Comparison of ENCODE assay signal across 19 mouse cellular contexts in the genomic region with DNA sequence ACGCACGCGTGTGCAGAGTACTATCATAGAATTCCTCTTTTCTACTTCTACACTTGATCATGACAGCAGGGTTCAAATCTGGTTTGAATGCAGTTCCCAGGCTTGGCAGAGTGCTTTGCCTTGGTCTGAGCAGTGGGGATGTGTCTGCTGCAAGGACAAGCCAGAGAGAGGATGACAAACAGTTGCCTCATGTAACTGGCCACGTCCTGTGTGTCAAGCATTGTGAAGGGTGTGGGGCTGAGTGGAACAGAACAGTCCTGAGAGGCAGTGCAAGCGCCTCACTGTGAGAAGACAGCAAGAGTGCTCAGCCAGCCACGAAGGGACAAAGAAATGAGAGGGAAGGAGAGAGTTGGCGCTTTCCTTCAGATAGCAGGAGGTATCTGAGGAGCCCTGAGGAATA. TPM values are rescaled to one million over a fixed set of nuclear protein-coding genes. Genes with fewer than 3 reads are reported as not detected.
DNase-seq lines count a peak whose midpoint lies in the region; ATAC-seq and TF ChIP-seq lines count a peak whose summit lies in the region.
"Had no signal": no experiment of that assay in that cellular context is flagged by ENCODE, and none has a peak within 500 bp of the region (broad histone marks: within the 10 kb centered on the region; RNA-seq: fewer than 3 reads in every experiment).

No protein-coding gene starts in this region.

- H3K9ac ChIP-seq in lung, embryonic 14.5 days: no peak overlapping the region
- H3K9ac ChIP-seq: heart, embryonic 13.5 days; hindbrain, embryonic 15.5 days; limb, embryonic 15.5 days; liver, embryonic 13.5 days; midbrain, embryonic 15.5 days had no signal

- H3K9me3 ChIP-seq in lung, embryonic 14.5 days (ENCODE audit: low read depth, low read length): no peaks in the 10 kb centered on the region
- no peaks in the 10 kb centered on the region for H3K9me3 ChIP-seq in limb, embryonic 10.5 days (replicated peaks)
- H3K9me3 ChIP-seq: heart, embryonic 13.5 days; hindbrain, embryonic 15.5 days; limb, embryonic 15.5 days; liver, embryonic 13.5 days; midbrain, embryonic 15.5 days had no signal

- H3K4me2 ChIP-seq in lung, embryonic 14.5 days: no peak overlapping the region
- no peak overlapping the region for H3K4me2 ChIP-seq in myocyte (ENCODE audit: low read depth)
- H3K4me2 ChIP-seq: heart, embryonic 13.5 days; hindbrain, embryonic 15.5 days; limb, embryonic 15.5 days; liver, embryonic 13.5 days; midbrain, embryonic 15.5 days had no signal

- H3K4me1 ChIP-seq in lung, embryonic 14.5 days (ENCODE audit: insufficient read depth): no peaks in the 10 kb centered on the region; the same call in 1 of the 2 replicates
- no peaks in the 10 kb centered on the region for H3K4me1 ChIP-seq in lung, adult 2 months (ENCODE audit: control insufficient read depth, insufficient read depth, low read length)
- H3K4me1 ChIP-seq in limb, embryonic 10.5 days: peaks cover 27% of the 10 kb centered on the region
- H3K4me1 ChIP-seq: hindbrain, embryonic 15.5 days; liver, embryonic 13.5 days had no signal

- H3ac ChIP-seq in myocyte (ENCODE audit: control insufficient read depth, insufficient read length): no peak overlapping the region

- no peak for TF ChIP-seq POLR2A in lung, adult 2 months (IDR thresholded peaks at IDR 0.05; ENCODE audit: borderline replicate concordance, extremely low read depth, low read depth, low read length)
- TF ChIP-seq POLR2A in myocyte (IDR thresholded peaks at IDR 0.05; ENCODE audit: insufficient read length, low read depth): no peak

- DNase-seq in lung, embryonic 14.5 days: peak; percentile 53
- DNase-seq in lung, adult 2 months: no peak
- DNase-seq in limb, embryonic 10.5 days (ENCODE audit: low spot score): no peak
- peak; percentile 41 for DNase-seq in lung, postnatal 10 days
- DNase-seq in spleen, postnatal 4 days (ENCODE audit: low spot score in 2 of 2): no peak
- DNase-seq: cerebellum, adult 11 months; liver, embryonic 13.5 days; right cerebral cortex, postnatal 25 days; thymus, adult 18-20 months; thymus, postnatal 25 days had no signal

- peak; percentile 65 for ATAC-seq in lung, embryonic 14.5 days (ENCODE audit: insufficient read depth)
- no peak for ATAC-seq in CD4-positive, CD25-positive, alpha-beta regulatory T cell, adult 4 months
- ATAC-seq: forebrain, embryonic 16.5 days; midbrain, embryonic 15.5 days had no signal

- H3K4me3 ChIP-seq in lung, embryonic 14.5 days (ENCODE audit: low read depth, low read length): no peak overlapping the region
- no peak overlapping the region for H3K4me3 ChIP-seq in lung, adult 2 months (replicated peaks; ENCODE audit: extremely low read depth, low read depth, low read length)
- no peak overlapping the region for H3K4me3 ChIP-seq in limb, embryonic 10.5 days
- H3K4me3 ChIP-seq in myocyte: no peak overlapping the region
- H3K4me3 ChIP-seq: heart, embryonic 13.5 days; hindbrain, embryonic 15.5 days; limb, embryonic 15.5 days; liver, embryonic 13.5 days; midbrain, embryonic 15.5 days had no signal

- no peak overlapping the region for H3K27ac ChIP-seq in lung, embryonic 14.5 days (ENCODE audit: low read depth)
- peak overlapping the region; percentile 14 for H3K27ac ChIP-seq in limb, embryonic 10.5 days
- H3K27ac ChIP-seq: heart, embryonic 13.5 days; hindbrain, embryonic 15.5 days; liver, embryonic 13.5 days; midbrain, embryonic 15.5 days; stomach, postnatal 0 days had no signal

- no peaks in the 10 kb centered on the region for H3K27me3 ChIP-seq in lung, embryonic 14.5 days (ENCODE audit: insufficient read depth, low read length)
- H3K27me3 ChIP-seq in limb, embryonic 10.5 days (ENCODE audit: low read depth, poor library complexity, severe bottlenecking): 0 out of 2 replicates have a peak, but pooled peaks cover 6% of the 10 kb centered on the region
- H3K27me3 ChIP-seq in myocyte (ENCODE audit: control insufficient read depth, insufficient read depth, insufficient read length): no peaks in the 10 kb centered on the region
- H3K27me3 ChIP-seq: hindbrain, embryonic 15.5 days; limb, embryonic 15.5 days; liver, embryonic 13.5 days; midbrain, embryonic 15.5 days had no signal

- no peaks in the 10 kb centered on the region for H3K79me2 ChIP-seq in myocyte (ENCODE audit: control insufficient read depth, insufficient read depth)

- TF ChIP-seq CTCF in lung, embryonic 14.5 days (IDR thresholded peaks at IDR 0.05; ENCODE audit: low read depth): no peak
- no peak for TF ChIP-seq CTCF in lung, adult 2 months (IDR thresholded peaks at IDR 0.05; ENCODE audit: insufficient read depth, low read length)

- WGBS in lung, embryonic 14.5 days: 73% methylated on average over 7 of the region's 7 CpGs
- WGBS in lung, adult 2 months: 75% methylated on average over 7 of the region's 7 CpGs
- 85% methylated on average over 7 of the region's 7 CpGs for WGBS in limb, embryonic 10.5 days

- no peaks in the 10 kb centered on the region; the same call in 1 of the 2 replicates for H3K36me3 ChIP-seq in lung, embryonic 14.5 days (ENCODE audit: insufficient read depth)
- no peaks in the 10 kb centered on the region for H3K36me3 ChIP-seq in limb, embryonic 10.5 days
- H3K36me3 ChIP-seq in myocyte (ENCODE audit: control insufficient read depth, insufficient read depth): peaks cover 3% of the 10 kb centered on the region
- H3K36me3 ChIP-seq: G1E; heart, embryonic 13.5 days; hindbrain, embryonic 15.5 days; limb, embryonic 15.5 days; liver, embryonic 13.5 days; midbrain, embryonic 15.5 days had no signal

TF ChIP-seq in myocyte, 11 proteins besides CTCF, POLR2A, EP300 and RAD21:
- TF ChIP-seq REST (IDR thresholded peaks at IDR 0.05; ENCODE audit: insufficient read depth, insufficient read length) (no peak), POLR2AphosphoS2 (IDR thresholded peaks at IDR 0.05; ENCODE audit: insufficient read length, low read depth) (no peak), CEBPB (IDR thresholded peaks at IDR 0.05; ENCODE audit: insufficient read depth, poor library complexity, severe bottlenecking) (0 out of 2 replicates have a peak, but pooled peaks have one; percentile 32), TCF12 (IDR thresholded peaks at IDR 0.05; ENCODE audit: insufficient read depth, poor library complexity, severe bottlenecking) (no peak), USF1 (IDR thresholded peaks at IDR 0.05; ENCODE audit: low read depth) (no peak)
TF ChIP-seq in myocyte: peak in this region for 1.

RNA-seq across cellular contexts. Expression of a gene that starts 37.9 kb away (rescaled TPM):
- polyA plus RNA-seq in lung, embryonic 14.5 days (2014; fragmentation: Nextera tagmentation; extraction: Ambion mirVana): 4.4 and 4.9 TPM in 2 replicates
- polyA plus RNA-seq in lung, adult 2 months (2012; rRNA removed): 7.8 and 10.8 TPM in 2 replicates
- 1.0 and 1.4 TPM in 2 replicates for polyA plus RNA-seq in limb, embryonic 10.5 days (2016; fragmentation: Nextera tagmentation; extraction: Ambion mirVana)
- 3.1 TPM for polyA plus RNA-seq in myocyte (2012; fragmentation: generic; extraction: Trizol)
- polyA plus RNA-seq in CD4-positive, CD25-positive, alpha-beta regulatory T cell, adult 4 months (2017; shearing (Covaris generic)): 1 to 10 TPM; 2.4 to 3.3 TPM
- polyA plus RNA-seq: G1E had no signal

Comparison
In these comparisons a context has a peak if more than half of its experiments do, and no peak if none do; other contexts are left out.
1. DNase-seq: peak in lung, embryonic 14.5 days (single experiment) and lung, postnatal 10 days (single experiment); none in lung, adult 2 months (single experiment), limb, embryonic 10.5 days (single experiment) and spleen, postnatal 4 days (0 of 2).